Mouse (Mus musculus): ENCODE results near the gene Bax. TPM values are rescaled to one million over a fixed set of nuclear protein-coding genes. Genes with fewer than 3 reads are reported as not detected.

Bax gene
- total RNA-seq, 2 experiments from 2014 or later, result 39.3 to 43.8 TPM

DNA sequence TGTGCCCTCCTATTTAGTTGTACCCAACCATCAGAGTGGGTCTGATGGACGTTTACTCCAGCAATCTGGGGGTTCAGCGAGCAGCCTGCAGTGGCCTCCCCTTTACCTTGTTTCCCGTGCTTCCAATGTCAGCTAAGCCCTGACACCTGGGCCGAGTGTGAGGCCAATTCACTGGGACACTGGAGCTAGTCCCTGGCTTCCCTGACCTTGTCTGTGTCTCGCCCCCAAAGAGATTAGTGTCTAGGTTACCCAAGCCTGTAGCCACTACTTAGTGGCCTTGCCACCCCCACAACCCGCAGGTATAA lies 46.1 kb downstream of the Bax start, which contains the start of gene Lhb:
Lhb (plus strand) TSS at position 206 of the 305 bp plus-strand sequence.
- no peak for DNase-seq (ENCODE audit: low spot score in 2 of 2)

DNA sequence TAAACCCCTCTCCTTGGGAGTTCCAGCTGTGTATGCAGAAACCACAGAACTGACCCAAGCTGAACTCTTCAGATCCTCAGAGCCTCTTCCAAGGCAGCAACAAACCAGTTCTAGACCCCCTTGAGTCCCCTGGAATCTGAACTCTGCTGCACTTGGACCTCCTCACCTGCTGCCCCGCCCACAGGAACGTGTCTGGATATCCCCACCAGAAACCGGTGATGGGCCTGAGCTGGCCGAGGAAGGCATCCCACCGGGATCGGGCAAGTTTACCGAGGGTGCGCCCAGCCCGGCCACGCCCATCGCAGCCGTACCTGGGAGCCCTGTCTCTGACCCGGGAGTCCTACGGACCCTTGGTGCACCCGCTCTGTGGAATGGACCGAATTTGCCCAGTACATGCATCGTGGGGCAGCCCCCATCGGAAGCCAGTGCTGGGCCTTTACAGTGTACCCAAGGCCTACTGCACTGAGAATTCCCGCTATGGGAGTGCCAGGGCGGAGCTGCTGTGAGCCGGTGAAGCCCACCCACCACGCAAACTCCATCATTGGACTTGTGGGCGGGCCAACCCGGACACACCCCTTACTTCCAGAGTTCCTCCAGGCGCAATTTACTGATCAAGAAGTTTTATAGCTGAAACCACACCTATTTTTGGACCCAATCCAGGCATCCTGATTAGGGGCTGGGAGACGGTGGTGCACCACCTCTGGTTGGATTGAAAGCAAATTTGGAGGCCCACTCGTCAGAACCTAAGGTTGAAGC lies 46.7 kb downstream of the Bax start:
- DNase-seq (ENCODE audit: low spot score in 2 of 2), result no peak

DNA sequence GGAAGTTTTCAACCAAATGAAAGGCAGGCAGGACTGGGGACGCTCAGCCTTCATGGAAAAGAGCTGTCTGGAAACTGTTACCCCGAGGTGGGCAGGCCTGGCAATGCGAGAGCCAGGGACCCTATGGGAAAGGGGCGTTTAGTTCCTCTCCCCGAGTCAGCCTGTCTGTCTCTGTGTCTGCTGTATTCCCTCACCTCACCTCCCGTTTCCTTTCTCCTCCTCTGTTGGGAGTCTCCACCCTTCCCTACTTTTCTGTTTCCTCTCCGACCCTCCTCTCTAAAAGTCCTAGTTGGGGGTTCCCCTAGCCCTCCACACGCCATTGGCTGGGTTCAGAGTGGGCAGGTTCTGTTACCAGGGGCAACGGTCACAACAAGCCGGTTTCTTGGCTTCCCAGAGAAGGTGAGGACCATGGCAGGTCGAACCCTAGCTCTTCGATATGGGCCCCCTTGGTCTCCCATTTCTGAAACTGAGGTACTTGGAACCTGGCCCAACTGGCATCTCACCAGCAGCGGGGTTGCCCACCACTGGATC lies 48.7 kb downstream of the Bax start:
- DNase-seq (ENCODE audit: low spot score in 2 of 2), result no peak

DNA sequence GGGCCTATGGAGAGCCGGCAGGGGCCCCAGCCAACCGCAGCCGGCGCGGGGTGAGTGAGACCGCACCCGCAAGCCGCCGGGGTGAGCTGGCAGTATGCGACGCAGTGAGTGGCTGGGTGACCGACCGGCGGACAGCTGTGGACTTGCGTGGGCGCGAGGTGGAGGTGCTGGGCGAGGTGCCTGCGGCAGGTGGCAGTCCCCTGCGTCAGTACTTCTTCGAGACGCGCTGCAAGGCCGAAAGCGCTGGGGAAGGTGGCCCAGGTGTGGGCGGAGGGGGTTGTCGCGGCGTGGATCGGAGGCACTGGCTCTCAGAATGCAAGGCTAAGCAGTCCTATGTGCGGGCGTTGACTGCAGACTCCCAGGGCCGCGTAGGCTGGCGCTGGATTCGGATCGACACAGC lies 51.1 kb downstream of the Bax start:
- no peak for DNase-seq (ENCODE audit: low spot score in 2 of 2)

DNA sequence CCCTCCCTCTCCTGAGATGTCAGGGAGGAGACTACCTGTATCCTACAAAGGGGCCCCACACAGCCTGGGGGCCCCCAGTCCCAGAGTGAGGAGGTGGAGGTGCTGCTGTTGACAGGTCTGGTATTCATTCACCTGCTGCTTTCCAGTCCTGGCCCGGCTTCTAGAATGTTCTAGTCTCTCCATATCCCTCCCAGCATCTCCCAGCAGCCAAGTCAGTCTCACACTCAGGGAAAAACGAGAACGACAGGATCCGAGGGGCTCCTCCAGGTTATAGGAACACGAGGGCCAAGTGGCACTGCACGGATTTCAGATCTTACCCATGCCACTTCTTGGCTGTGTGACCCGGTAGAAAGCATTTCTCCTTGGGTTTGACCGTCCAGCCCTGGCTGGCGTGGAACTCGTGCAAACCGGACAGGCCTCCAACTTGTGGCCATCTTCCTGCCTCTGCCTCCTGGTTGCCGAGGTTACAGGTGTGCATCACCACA lies 51.9 kb downstream of the Bax start:
- no peak for DNase-seq (ENCODE audit: low spot score in 2 of 2)

DNA sequence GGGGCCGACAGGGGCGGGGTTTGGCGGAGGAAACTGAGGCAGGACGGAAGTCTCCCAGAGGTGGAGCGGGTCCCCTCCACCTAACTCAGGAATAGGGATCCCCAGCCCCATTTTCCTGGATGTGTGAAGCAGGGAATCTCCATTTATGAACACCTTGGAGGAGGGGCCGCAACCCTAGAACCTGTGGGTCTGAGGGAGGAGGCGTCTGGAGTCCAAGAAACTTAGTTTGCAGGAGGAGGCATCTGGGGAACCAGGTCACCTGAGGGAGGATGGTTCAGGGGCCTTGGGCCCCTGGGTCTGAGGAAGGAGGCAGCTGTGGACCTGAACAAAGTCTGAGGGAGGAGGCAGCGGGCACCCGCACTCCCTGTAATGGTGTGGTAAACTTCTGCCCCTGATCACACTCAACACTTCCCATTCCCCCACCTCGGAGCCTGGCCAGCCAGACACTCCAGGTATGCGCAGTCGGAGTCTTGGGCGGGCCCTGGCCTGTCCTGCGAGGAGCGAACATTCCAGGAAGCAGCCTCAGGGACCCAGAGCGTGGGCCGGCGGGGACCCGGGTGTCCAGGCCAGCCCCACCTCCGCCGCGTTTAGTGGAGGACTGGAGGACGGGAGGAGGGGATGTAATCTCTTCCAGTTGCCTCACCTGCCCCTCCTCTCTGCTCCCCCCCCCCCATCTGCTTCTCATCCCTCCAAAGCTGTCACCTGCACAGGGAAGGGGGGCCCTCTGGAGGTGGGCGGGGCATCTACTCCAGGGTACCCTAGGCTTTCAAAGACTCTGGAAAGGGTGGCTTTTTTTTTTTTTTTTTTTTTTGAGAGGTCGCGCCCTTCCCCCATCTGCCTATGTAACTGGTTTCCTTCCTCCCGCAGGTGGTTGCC lies 52.6 kb downstream of the Bax start:
- DNase-seq (ENCODE audit: low spot score in 2 of 2), result no peak

DNA sequence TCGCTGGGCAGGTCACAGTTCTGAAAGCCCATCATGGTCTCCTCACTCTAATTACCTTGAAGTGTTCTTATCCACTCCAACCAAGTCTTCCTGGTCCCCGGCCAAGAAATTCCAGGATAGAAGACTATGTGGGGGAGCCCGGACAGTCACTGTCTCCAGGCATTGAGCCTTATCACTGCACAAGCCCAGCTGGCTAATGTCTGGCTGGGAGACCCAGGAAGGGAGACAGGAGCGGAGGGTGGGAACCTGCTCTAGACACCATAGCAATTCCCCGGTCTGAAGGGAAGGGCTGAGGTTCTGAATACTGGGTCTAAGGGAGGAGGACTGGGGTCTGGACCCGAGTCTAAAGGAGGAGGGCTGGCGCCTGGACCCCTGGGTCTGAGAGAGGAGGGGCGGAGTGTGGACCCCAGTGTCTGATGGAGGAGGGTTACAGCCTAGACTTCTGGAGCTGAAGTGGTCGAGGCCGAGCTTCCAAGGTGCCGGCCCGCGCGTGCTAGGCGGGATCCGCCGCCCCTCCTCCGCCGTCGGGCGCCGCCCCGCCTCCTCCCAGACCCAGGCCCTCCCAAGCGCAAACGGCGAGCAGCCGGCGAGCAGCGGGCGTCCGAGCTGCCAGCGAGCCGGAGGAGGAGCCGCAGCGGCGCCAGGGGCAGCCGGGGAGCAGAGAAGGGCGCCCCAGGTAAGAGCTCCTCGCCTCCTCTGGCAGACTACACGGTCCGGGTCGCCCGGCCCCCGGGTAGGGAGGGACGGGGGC lies 53.4 kb downstream of the Bax start, which contains the start of gene Ntf5:
Ntf5 (plus strand) TSS at position 583 of the 751 bp plus-strand sequence.
- DNase-seq (ENCODE audit: low spot score in 2 of 2), result no peak

DNA sequence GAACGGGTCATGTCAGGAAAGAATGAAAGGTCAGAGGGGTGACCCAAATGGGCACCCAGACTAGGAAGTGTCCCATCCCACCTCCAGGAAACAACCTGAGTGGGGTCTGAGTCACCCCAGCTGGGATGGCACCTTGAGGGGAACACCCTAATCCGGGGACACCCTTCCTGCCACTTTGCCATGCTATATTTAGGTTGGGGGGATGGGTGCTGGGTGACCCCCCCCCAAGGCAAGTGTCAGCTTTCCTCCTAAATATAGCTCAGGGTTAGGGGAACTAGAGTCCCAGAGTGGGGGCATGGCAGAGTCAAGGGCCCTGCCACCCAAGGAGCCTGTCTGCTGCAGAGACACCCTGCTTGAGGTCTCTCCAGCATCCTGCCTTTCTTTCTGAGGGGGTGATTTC lies 54.3 kb downstream of the Bax start:
- DNase-seq (ENCODE audit: low spot score in 2 of 2), result no peak

Small RNA genes within 50 kb of the gene (microRNA-seq; reads per million reads assigned to microRNA genes)
- gene Gm22133, result not detected

Other genes with a start within 250 kb of the Bax start
- 1 to 10 TPM; 3.7 to 4.8 TPM for gene Cd37, start 227.8 kb downstream of the Bax start, total RNA-seq (2021)
- gene Slc6a16, start 225.8 kb downstream of the Bax start, total RNA-seq (2021), result not detected
- not detected for gene Slc6a21, start 189.4 kb downstream of the Bax start, total RNA-seq (2021)
- 10 to 100 TPM; 42.7 to 53.4 TPM for gene Trpm4, start 133.1 kb downstream of the Bax start, total RNA-seq (2021)
- 100 to 1,000 TPM; 523 to 551 TPM for gene Hrc, start 131.6 kb downstream of the Bax start, total RNA-seq (2021)
- 1 to 10 TPM; 1.9 to 2.4 TPM for gene Ppfia3, start 99.9 kb downstream of the Bax start, total RNA-seq (2021)
- gene Lin7b, start 96.3 kb downstream of the Bax start, total RNA-seq (2021), result 1 to 10 TPM in 1 of 2 experiments, under 1 TPM in 1; 0.86 to 1.1 TPM
- 100 to 1,000 TPM; 215 to 251 TPM for gene Snrnp70, start 71.2 kb downstream of the Bax start, total RNA-seq (2021)
- gene Kcna7, start 61.2 kb downstream of the Bax start, total RNA-seq (2021), result 10 to 100 TPM; 11.4 to 12.8 TPM
- under 1 TPM; 0.61 to 0.98 TPM for gene Ntf5, start 53.2 kb downstream of the Bax start, total RNA-seq (2021)
- gene Lhb, start 46.1 kb downstream of the Bax start, total RNA-seq (2021), result not detected
- 100 to 1,000 TPM; 114 to 133 TPM for gene Gys1, start 32.1 kb downstream of the Bax start, total RNA-seq (2021)
- gene Ruvbl2, start 28.8 kb downstream of the Bax start, total RNA-seq (2021), result 10 to 100 TPM; 41.4 to 41.8 TPM
- 100 to 1,000 TPM; 339 to 373 TPM for gene Ftl1, start 7.0 kb downstream of the Bax start, total RNA-seq (2021)
- under 1 TPM; 0.17 to 0.36 TPM for gene Tulp2, start 15.0 kb upstream of the Bax start, total RNA-seq (2021)
- 1 to 10 TPM; 3.8 to 5.4 TPM for gene Gm45808, start 19.9 kb upstream of the Bax start, total RNA-seq (2021)
- gene Dhdh, start 21.9 kb upstream of the Bax start, total RNA-seq (2021), result 1 to 10 TPM; 8.3 TPM
- gene Nucb1, start 43.5 kb upstream of the Bax start, total RNA-seq (2021), result 100 to 1,000 TPM; 182 to 199 TPM
- gene Ppp1r15a, start 59.4 kb upstream of the Bax start, total RNA-seq (2021), result 10 to 100 TPM; 22.7 to 23.5 TPM
- gene Plekha4, start 59.4 kb upstream of the Bax start, total RNA-seq (2021), result 10 to 100 TPM; 17.1 to 20.3 TPM
- under 1 TPM; 0.61 to 0.80 TPM for gene Hsd17b14, start 88.0 kb upstream of the Bax start, total RNA-seq (2021)
- 10 to 100 TPM; 32.2 to 36.3 TPM for gene Bcat2, start 103.3 kb upstream of the Bax start, total RNA-seq (2021)
- gene Fgf21, start 148.6 kb upstream of the Bax start, total RNA-seq (2021), result not detected
- gene Fut1, start 150.4 kb upstream of the Bax start, total RNA-seq (2021), result not detected
- gene Izumo1, start 154.9 kb upstream of the Bax start, total RNA-seq (2021), result under 1 TPM; 0.34 to 0.36 TPM
- 10 to 100 TPM; 23.0 to 25.6 TPM for gene Rasip1, start 160.6 kb upstream of the Bax start, total RNA-seq (2021)
- 100 to 1,000 TPM; 170 to 187 TPM for gene Mamstr, start 173.1 kb upstream of the Bax start, total RNA-seq (2021)
- gene Fut2, start 199.5 kb upstream of the Bax start, total RNA-seq (2021), result not detected
- gene Ntn5, start 217.1 kb upstream of the Bax start, total RNA-seq (2021), result 1 to 10 TPM in 1 of 2 experiments, under 1 TPM in 1; 0.88 to 1.3 TPM
- under 1 TPM; 0.23 to 0.39 TPM for gene Sec1, start 227.5 kb upstream of the Bax start, total RNA-seq (2021)
- gene Car11, start 232.9 kb upstream of the Bax start, total RNA-seq (2021), result 1 to 10 TPM; 4.6 to 4.9 TPM
- gene Dbp, start 238.2 kb upstream of the Bax start, total RNA-seq (2021), result 10 to 100 TPM; 22.1 to 26.9 TPM
- gene Rpl18, start 248.6 kb upstream of the Bax start, total RNA-seq (2021), result 1,000 to 10,000 TPM in 1 of 2 experiments, 100 to 1,000 TPM in 1; 1,000 to 1,132 TPM